Mouse (Mus musculus) small intestine, adult 2 months (tissue): ENCODE results near the gene Rere. TPM values are rescaled to one million over a fixed set of nuclear protein-coding genes. Genes with fewer than 3 reads are reported as not detected.

Source experiments
- H3K27ac ChIP-seq: fragments of 200-500 bp; 2 replicates; pipeline ENCODE4 v1.5.1; 2012; ENCODE audit warnings: low read depth, low read length, control low read depth, inconsistent platforms; ENCODE audit not compliant: insufficient read depth
- H3K27me3 ChIP-seq: fragments of 200-500 bp; 2 replicates; pipeline ENCODE4 v1.6.1; 2012; ENCODE audit warnings: mild to moderate bottlenecking, moderate library complexity, low read length, inconsistent platforms; ENCODE audit not compliant: control insufficient read depth, insufficient read depth
- H3K36me3 ChIP-seq: fragments of 200-500 bp; 2 replicates; pipeline ENCODE4 v1.6.1; 2012; ENCODE audit warnings: mild to moderate bottlenecking, low read length, control low read depth, inconsistent platforms; ENCODE audit not compliant: control insufficient read depth, insufficient read depth
- H3K4me1 ChIP-seq: fragments of 200-500 bp; 2 replicates; pipeline ENCODE4 v1.6.1; 2012; ENCODE audit warnings: low read length, inconsistent platforms, mixed read lengths; ENCODE audit not compliant: control insufficient read depth, insufficient read depth, insufficient read length
- H3K4me3 ChIP-seq: fragments of 200-500 bp; 2 replicates; pipeline ENCODE4 v1.5.1; 2012; ENCODE audit warnings: low read depth, mild to moderate bottlenecking, control low read depth, inconsistent platforms, low read length, moderate library complexity
- CTCF ChIP-seq: fragments of 200-500 bp; IDR thresholded peaks from 2 replicates; pipeline ENCODE4 v1.5.1; 2012; ENCODE audit warnings: low read depth, mild to moderate bottlenecking, control low read depth, inconsistent platforms, low read length, moderate library complexity, mixed read lengths; ENCODE audit not compliant: insufficient replicate concordance, insufficient read length; ENCODE audit errors: extremely low read depth
- POLR2A ChIP-seq: fragments of 200-500 bp; IDR thresholded peaks from 2 replicates; pipeline ENCODE4 v1.6.1; 2012; ENCODE audit warnings: low read depth, mild to moderate bottlenecking, control low read depth, inconsistent platforms, low read length, moderate library complexity
- WGBS: fragments of 180-500 bp; shearing (Covaris S2); methylation state at CpG from one replicate; pipeline ENCODE4 v1.1.7; 2018; 5-methylcytosine and 5-hydroxymethylcytosine counted together
- polyA plus RNA-seq: library from polyadenylated mRNA; depleted of rRNA; stranded (reverse); fragments of >200 nt; gene quantifications from 2 replicates; pipeline ENCODE4 v1.2.3, GENCODE M21; 2012

The Rere gene
- polyA plus RNA-seq, 1 experiment: 72.8 TPM

DNA sequence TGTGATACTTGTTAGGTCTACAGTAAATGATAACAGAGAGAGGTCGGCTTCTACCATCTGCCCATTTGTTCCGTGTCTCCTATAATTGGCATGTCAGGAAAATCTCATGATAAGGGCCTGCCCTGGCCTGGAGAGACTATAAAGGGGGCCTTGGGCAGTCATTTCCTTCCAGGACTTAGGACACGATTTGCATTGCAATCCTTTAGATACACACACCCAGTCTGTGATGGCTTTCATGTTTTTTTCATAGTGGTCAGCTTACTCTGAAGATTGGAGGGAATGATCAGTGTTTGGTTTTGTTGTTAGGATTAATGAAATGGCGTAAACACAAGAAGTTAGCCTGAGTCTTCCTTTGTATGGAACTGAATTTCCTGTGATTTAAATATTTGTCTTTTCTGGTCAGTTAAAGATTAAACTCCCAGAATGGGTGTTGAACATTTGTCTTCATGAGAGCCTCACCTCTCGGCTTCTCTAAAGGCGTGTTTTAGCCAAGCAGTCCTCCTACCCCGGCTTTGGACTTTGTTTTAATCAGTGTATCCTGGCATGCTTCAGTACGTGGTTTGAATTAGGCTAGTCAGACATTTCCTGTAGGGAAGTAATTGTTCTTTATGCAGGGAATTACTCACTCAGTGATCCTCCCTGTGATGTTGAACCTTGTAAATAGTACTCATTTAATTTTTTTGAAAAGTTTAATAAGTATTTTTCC, 80.7 kb downstream of the Rere start:
- Histone ChIP-seq H3K4me1 (peaks cover 1% of the 10 kb centered on the region; the same call in 1 of the 2 replicates), H3K4me3 (no peak overlapping the region), H3K36me3 (no peaks in the 10 kb centered on the region), H3K27ac (peak overlapping the region; percentile 73), H3K27me3 (no peaks in the 10 kb centered on the region)
- no peak for TF ChIP-seq CTCF
- TF ChIP-seq POLR2A: no peak
- 10% methylated on average over 8 of the region's 8 CpGs for WGBS

DNA sequence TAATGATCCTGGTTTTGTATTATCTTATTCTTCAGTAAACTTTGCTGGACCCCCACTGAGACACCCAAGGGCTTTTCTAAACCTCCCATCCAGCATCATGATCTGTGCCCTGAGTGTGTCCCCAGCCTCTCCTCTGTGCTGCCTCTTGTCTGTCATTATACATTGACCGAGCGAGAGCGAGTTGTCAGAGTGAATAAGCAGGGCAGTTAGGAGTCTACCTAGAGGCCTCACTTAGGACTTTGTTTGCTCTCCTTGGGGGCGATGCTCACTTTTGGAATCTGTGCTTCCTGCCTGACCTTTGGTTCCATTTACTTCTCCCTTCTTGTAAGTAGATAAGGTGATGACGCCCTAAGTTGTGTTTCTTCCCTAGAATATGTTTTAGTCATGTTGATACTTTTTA, 81.4 kb downstream of the Rere start:
- WGBS: 32% methylated on average over 5 of the region's 5 CpGs
- H3K27ac ChIP-seq: peak overlapping the region; percentile 74
- no peak for TF ChIP-seq POLR2A
- TF ChIP-seq CTCF: no peak
- H3K4me3 ChIP-seq: no peak overlapping the region
- no peaks in the 10 kb centered on the region for H3K27me3 ChIP-seq
- H3K4me1 ChIP-seq: peaks cover 1% of the 10 kb centered on the region; the same call in 1 of the 2 replicates
- H3K36me3 ChIP-seq: no peaks in the 10 kb centered on the region

DNA sequence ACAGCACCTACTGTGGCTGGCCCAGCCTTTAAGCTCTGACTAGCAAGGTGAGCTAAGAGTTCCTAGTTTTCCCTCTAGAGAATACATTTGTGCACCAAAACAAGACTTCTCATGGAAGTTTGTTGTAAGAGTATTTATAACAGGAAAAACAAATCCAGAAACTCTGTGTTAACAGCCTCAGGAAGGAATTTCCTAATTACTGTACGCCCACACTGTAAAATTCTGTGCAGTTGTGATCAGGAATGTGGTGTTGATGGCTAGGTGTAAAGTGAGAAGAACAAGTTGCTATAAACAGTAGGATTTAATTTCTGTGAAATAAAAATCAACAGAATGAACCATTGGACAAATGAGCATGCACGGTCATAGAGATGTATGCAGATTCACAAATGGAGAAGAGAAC, 83.3 kb downstream of the Rere start:
- no peak overlapping the region for H3K27ac ChIP-seq
- no peaks in the 10 kb centered on the region for H3K27me3 ChIP-seq
- 88% methylated on average over 2 of the region's 2 CpGs for WGBS
- TF ChIP-seq POLR2A: no peak
- no peak for TF ChIP-seq CTCF
- H3K36me3 ChIP-seq: no peaks in the 10 kb centered on the region
- no peak overlapping the region for H3K4me3 ChIP-seq
- peaks cover 1% of the 10 kb centered on the region; the same call in 1 of the 2 replicates for H3K4me1 ChIP-seq

DNA sequence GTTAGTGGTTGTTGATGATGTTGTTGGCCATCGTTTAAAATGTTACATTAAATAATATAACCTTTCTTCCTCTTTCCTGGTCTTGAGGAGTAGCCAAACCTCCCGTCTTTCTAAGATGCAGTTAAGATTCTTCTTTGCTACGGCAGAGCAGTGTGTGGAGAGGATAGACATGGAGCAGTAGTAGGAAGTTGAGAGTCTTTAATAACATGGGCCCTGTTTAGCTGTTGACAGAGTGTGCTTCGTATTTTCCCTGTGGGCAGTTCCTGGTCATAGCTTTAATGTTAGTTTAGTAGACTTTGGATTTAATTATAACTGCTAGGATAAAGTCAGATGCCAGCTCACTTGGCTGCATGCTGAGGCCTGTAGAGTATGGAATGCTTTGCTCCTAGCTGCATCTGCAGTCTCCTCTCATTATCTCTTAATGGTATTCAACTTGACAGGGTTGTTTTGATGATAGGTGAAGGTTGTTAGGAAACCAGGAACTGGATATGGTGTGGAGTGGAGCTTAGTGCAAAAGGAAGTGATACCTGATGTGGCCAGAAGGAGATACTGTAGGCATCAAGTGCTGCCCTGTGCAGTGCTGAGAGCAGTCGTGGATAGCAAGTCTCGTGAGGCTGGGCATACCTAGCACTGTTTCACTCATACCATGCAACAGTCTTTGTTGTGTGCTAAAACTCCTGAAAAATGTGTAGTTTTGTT, 85.2 kb downstream of the Rere start:
- no peaks in the 10 kb centered on the region for H3K27me3 ChIP-seq
- TF ChIP-seq CTCF: peak; percentile 34; the same call in 1 of the 2 replicates
- no peak for TF ChIP-seq POLR2A
- peak overlapping the region; percentile 9; the same call in 1 of the 2 replicates for H3K27ac ChIP-seq
- peaks cover 5% of the 10 kb centered on the region; the same call in 1 of the 2 replicates for H3K4me1 ChIP-seq
- 12% methylated on average over 6 of the region's 6 CpGs for WGBS
- no peaks in the 10 kb centered on the region for H3K36me3 ChIP-seq
- no peak overlapping the region for H3K4me3 ChIP-seq

DNA sequence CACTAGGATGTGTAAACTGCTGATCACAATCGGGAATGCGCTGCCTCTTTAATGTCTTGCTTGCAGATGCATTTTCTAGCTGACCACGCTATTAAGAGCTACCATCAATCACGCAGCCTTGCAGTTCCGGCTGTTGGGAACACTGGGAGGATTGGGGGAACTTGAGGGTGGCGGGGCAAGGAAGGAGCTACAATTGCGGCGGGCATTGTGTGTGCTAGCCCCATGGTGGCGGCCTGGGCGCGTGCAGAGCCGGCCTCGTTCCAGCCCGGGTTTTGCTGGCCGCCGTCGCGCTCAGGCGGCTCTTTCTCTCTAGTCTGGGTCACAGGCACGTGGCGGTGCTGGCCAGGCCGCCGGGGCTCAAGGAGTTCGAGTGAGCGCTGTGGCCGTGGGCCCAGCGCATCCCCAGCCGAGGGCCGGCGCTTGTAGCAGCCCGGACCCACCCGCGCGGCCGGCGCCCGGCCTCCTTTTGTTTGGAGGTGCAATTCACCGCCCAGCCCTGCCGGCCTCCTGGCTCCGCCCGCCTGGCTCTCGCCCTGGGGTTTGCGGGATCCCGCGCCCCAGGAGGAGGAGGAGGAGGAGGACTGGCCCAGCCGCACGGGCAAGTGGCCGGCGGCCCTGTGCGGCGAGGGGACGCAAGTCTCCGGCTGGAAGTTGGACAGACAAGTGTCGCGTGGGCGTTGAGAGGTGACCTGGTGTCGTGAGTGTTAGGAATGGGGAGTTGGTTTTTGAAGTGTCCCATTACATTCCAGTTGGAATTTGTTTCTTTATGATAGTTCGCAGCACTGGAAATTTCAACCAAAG, 90.3 kb downstream of the Rere start:
- H3K27ac ChIP-seq: peak overlapping the region; percentile 26
- TF ChIP-seq CTCF: no peak
- TF ChIP-seq POLR2A: no peak

DNA sequence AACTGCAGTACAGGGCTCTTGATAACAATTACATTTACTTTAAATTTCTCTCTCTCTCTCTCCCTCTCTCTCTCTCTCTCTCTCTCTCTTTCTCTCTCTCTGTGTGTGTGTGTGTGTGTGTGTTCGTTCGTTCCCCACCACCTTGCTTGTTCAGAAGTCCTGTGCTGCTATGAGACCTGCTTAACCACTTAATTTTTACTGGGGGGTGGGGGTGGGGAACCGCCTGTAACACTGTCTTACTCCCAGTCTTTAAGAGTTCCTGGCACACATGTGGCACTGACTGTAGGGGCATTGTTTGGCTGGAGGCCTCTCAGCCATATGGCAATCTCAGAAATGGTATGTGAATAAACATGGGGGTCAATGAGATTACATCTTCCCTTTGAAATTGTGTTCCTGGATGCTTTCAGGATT, 91.2 kb downstream of the Rere start:
- Histone ChIP-seq H3K4me1 (peaks cover 15% of the 10 kb centered on the region), H3K4me3 (no peak overlapping the region), H3K36me3 (no peaks in the 10 kb centered on the region), H3K27me3 (no peaks in the 10 kb centered on the region), H3K27ac (no peak overlapping the region)
- TF ChIP-seq CTCF (no peak), POLR2A (no peak)
- WGBS: 16% methylated on average over 3 of the region's 3 CpGs

More for the DNA sequence above, 90.3 kb downstream of the Rere start:
- peaks cover 15% of the 10 kb centered on the region for H3K4me1 ChIP-seq
- WGBS: under 1% methylated on average over 58 of the region's 58 CpGs
- H3K36me3 ChIP-seq: no peaks in the 10 kb centered on the region
- no peaks in the 10 kb centered on the region for H3K27me3 ChIP-seq
- H3K4me3 ChIP-seq: peak overlapping the region; percentile 65
